Mouse (Mus musculus) gonadal fat pad, adult 2 months (tissue): ENCODE measurements at regions not wholly inside any gene's neighbourhood (a gene's known extent, or its start where the extent isn't known, plus 50 kb on each side); places are given as distances from the start of the nearest gene placed in this dataset.

ENCODE experiments used
- DNase-seq: peaks from one replicate; pipeline ENCODE4 v3.0.0-alpha.2; 2012; ENCODE audit warnings: low read depth

DNA sequence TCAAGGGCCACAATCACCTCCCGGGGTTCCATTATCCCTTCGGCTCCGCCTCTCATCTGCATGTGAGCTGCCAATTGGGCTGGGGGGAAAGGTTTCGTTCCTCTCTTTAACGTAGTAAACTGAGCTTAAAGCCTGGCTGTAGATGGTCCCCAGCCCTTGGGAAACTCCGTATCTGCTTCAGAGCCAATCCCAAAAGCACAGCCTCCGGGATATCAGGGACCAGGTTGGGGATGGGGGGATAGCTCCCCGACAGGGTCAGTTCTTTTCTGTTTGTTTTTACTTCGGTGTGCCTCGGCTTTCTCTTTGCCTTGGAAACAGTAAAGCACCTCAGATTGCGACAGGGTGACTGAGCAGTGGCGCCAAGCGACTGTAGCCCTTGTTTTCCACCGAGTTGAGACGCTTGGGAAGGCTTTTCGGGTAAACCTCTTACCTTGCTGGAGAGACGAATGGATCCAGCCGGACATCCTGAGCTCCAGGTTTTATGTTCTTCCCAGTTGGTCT lies 64.5 kb downstream of the Tfap2c start:
- no peak for DNase-seq

DNA sequence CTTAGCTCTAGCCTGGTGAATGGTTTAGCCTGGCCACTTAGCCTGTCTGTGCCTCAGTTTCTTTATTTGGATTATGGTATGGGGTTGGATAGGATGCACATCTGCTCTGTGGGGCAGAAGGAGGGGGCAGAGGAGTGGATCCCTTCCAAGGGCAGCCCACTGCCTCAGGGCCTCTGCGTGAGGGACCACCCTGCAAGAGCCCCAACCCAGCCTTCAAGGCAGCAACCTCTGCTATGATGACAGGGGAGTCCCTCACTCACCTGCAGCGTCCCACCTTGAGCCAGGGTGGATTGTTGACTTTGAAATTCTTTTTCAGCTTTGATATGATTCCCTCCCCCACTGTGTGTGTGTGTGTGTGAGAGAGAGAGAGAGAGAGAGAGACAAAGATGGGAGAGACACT lies 65.8 kb downstream of the Tfap2c start:
- no peak for DNase-seq

DNA sequence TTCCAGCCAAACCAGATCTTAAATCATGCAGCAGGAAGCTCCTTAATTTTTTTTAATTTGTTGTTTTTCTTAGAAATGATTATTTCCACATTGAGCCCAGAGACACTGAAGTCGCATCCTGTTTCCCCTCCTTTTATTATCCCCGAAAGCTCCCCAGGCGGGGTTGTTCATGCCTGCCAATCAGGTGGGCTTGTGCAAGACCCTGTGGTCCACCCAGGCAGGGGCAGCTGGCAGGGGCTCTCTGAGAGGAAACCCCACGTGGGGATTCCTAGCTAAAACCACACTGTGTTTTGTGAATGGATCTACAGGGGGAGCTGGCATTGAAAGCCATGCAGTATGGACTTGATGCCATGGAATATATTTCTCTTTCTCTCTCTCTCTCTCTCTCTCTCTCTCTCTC lies 66.2 kb downstream of the Tfap2c start:
- no peak for DNase-seq

DNA sequence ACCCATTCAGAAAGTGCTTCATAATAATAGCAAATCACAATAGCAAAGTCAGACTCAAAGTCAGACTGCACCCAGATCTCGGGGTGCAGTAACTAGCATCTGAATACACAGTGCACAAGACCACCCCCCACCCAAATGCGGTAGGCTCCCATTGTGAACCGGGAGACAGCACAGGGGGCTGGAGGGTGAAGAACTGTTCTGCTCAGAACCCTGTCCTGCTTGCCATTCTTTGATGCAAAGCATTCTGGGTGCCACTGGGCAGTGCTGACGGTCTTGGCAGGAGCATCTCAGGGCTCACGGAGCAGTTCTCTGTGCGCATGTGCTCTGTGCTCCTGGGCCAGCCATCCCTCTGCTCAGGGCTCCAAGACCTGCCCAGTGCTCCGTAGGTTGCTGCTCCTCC lies 69.8 kb downstream of the Tfap2c start:
- DNase-seq = no peak

DNA sequence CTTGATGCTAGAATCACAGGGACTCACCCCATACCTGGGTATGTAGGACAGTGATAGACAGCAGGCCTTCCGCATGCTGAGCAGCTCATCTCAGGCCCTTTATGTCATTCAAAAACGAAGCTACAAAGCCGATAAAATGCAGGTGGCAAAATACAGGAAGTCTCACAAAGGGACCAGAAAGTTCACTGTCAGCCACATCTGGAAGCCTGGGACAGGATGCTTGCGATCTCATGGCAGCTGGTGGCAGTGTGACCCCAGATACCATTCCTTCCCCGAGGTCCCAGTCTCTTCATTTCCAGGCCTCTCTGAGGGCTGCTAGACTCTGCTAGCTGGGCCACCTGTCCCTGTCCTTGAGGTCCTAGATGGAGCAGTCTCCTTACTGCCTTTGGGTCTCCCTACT lies 70.6 kb downstream of the Tfap2c start:
- DNase-seq = no peak

DNA sequence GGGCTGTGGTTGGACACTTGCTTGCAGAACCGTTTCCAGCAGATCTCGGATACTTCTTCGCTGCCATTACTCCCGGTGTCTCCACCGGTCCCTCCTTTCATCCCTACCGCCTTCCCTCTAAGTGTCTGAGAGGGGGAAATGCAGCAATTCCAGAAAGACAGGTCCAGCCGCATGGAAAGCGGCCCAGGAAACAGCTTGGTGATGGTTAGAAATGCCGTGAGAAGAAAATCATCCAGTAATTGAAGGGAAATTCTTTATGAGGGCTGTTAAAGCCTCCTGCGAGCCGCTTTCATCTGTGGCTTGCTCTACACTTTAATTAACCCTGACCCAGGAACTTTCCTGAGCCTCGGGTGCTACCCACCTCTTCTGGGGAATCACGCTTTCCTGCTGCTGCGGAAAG lies 74.3 kb downstream of the Tfap2c start:
- DNase-seq = no peak

DNA sequence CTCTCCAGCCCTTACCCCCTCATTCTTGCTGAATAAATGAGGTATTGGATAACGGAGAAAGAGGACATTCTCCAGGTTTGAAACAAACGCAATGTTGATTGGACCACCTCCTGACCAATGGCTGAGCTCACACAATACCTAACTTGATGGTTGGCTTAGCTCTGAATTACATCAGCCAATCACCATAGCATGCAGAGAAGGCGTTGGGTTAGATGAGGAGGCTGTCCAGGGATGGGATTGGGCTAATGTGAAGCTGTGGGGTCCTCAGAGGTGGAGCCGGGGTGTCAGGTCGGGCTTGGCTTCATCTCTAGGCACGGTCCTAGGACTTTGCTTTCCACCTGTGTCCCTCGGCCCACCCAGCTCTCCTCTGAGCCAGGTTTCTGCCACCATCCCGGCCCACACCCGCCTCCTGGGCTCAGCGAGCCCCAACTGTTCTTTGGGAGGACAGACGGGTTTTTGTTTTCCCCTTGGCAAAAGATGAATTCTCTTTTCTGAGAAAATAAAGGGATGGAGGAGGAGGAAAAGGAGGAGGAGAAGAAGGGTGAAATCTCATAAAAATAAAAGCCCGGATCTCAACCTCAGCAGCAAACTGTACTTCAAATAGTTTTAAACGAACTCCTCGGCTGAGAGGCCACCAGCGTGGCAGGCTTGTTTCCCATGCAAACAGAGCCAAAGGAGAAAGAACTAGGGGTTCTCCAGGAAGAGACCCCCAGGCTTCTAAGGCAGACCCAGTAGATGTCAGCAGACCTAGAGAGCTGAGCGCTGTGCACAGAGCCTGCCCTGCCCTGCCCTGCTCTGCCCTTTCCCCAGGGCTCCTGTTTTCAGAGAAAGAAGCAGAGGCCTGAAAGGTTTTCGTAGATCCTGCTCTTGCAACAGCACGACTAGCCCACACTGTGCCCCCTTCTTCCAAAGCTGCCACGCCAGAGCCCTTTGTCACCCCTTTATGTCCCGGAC lies 78.2 kb downstream of the Tfap2c start:
- DNase-seq = no peak

DNA sequence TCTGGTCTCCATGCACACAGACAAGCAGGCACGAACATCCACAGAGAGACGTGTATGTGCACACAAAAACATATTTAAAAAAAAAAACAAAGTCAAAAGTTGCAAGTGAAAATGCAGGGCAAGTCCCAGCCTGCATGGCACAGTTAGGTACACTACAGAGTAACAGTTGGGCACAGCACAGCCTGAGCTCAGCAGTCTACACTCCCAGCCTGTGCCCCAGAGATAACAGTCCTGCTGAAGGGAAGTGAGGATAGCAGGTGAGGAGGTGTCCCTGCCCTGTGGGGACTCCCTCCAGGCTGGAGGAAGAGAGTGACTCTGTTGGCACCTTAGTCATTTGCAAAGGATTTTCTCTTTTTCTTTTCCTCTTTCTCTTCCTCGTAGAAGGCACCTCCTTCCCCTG lies 80.9 kb downstream of the Tfap2c start:
- DNase-seq = no peak

DNA sequence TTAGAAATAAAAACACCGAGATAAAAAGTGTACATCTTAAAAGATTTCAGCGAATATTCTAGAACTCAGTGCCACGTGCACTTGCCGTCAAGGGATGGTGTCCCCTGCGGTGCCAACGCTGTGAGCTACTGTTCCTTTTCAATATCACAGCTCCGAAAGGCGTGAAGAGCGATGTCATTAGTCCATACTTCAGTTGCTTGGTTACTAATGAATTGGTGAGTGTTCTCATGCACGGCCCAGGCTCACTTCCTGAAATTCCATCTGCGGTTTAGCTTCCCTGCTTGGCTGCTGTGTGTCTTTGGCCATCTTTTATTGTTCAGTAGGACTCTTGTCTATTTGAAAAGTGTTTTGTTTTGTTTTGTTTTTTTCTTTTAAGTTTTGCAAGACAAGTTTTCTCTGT lies 93.2 kb downstream of the Tfap2c start:
- no peak for DNase-seq

DNA sequence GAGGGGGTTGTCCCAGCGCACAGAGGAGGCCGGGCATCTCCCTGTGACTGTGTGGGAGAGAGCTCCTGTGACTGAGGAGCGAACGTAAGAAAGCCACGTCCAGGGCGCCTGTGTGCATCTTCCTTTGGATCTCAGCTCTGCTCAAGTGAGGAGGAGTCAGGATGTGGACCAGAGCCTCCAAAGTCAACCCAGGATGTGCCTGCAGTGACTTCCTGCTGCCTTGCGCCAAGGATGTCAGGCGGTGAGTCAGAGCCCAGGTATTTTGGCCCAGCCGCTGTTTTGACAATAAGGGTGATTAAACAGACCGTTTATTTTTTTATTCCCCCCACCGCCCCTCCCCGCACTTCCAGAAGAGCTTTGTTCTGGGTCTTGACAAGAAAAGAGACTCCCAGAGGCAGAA lies 94.5 kb downstream of the Tfap2c start:
- no peak for DNase-seq

DNA sequence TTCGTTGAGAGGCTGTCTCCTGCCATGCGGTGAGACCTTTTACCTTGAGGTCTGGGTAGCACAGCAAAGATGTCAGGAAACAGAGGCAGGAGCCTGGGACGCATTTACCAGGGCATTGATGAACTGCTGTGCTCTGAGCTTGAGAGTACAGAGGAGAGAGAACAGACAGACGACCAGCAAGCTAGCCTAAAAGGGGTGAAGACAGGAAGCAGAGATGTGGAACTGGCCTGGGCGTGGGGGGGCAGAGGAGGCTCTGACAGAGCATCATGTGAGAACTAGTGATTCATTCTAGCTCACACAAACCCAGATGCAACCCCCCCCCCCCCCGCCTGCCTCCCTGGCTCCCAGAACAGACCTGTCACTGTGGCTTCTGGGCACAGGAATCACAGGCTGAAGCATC lies 95.1 kb downstream of the Tfap2c start:
- no peak for DNase-seq

DNA sequence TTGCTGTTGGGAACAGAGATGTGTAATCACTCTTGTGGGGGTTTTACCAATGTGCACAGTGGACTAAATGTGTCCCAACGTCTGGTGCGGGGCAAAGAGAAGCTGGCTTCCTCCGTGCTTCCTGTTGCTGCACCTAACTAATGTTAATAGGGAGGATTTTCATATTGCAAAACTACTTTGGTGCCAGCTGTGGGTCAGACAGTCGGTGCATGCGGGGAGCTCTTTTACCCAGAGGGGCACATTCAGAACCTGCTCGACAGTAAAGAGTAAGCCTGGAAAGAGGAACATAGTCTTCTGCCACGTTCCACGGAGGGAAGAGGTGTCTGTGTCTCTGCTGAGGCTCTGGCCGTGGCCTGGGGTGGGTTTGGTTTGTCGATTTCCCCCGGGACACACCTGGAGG lies 98.7 kb downstream of the Tfap2c start:
- no peak for DNase-seq

DNA sequence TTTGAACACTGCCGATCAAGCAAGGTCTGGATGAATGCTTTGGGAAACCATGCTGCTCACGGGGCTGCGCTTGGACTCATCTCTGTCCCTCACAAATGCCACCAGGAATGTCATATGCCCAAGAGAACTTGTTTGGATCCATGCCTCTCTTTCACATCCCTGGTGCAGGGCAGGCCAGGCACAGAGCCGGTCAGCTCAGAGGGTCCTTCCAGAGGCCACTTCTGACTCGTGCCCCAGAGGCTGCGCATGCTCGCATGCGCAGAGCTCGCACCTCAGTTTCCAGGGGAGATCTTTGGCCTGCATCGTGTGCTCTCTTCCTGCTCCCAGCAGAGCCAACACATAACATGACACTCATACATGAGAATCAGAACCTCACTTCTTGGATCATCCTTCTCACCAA lies 111.1 kb downstream of the Tfap2c start:
- no peak for DNase-seq

DNA sequence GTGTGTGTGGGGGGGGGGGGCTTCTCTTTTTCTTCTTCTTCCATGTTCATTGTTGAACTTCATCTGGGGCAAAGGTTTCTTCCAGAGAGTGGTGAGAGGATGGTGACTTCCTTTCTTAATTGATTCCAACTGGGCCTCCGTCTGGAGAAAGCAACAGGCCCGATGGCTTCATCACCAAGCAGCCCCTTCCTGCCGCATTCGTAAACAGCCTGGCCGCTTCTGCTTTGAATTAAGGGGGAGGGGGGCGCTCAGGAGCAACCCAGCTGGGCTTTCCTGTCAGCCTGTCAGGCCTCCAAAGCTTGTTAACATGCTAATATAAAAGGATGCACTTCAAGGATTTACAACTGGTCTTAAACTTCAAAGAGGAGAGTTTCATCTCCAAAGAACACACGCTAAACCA lies 111.5 kb downstream of the Tfap2c start:
- DNase-seq = no peak

DNA sequence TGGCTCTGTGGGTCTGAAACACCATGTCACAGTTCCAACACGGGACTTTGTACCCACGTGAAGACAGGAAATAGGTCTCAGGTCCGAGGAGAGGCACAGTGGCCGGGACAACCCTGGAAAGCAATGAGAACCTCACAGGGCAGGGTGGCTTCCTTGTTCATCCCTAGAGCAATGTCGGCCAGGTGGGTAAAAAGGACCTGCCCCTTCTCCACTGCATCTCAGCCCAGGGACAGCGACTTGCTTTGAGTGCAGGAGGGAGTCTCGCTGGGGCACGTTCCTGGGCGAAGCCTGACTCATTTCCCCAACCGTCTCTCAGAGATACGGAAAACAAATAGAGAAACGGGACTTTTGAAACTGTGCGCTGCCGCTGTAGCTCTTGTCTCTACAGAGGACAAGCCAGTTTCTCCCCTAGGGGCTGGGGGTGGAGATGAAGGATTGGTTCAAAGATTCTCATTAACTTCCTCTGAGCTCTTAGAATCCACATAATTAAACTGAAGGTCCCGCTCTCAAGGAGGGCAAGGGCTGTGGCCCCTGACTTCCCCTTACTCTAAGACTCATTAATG lies 112.1 kb downstream of the Tfap2c start:
- no peak for DNase-seq

DNA sequence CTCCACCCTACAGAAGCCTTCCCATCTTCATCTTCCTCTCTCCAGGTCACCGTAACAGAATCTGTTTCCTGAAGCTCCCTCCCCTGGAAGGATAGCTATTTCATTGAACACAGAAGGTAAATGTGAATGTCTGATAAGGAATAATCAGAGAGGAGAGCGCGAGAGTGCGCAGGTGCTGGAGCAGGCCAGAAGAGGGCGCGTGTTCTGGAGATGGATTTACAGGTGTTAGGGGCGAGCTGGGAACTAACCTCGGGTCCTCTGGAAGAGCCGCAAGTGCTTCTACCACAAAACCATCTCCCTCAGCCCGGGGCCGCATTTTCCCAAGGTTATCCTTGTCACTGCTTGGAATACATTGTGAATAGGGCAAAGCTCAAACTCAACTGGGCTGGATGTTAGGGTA lies 112.8 kb downstream of the Tfap2c start:
- no peak for DNase-seq

DNA sequence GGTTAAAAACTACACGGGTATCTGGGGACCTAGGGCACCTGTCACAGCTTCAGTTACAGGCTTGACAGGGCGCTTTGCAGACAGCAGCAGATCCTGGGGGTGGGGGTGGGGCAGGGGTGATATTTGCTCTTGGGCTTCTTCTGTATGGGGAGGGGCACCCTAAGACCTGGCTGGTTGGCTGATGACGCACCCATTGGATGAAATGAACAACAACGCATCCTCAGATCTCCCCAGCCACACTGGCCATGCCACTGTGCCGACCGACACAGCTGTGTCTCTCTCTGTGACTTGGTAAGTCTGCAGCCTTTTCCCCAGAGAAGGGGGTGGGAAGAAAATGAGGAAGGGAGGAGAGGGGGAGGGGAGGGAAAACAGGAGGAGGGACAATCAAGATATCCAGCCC lies 114.3 kb downstream of the Tfap2c start:
- no peak for DNase-seq

DNA sequence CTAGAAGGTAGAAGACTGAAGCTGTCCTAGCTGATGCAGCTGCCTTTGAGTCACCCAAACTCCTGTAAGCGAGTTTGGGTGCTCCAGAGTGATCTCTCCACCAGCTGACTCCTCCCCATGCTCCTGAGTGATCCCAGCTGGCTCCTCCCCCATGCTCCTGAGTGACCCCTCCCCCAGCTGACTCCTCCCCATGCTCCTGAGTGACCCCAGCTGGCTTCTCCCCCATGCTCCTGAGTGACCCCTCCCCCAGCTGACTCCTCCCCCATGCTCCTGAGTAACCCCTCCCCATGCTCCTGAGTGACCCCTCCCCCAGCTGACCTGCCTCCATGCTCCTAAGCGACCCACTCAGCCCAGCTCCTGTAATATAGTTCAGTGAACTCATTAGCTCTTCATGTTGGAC lies 123.7 kb downstream of the Tfap2c start:
- DNase-seq = no peak

DNA sequence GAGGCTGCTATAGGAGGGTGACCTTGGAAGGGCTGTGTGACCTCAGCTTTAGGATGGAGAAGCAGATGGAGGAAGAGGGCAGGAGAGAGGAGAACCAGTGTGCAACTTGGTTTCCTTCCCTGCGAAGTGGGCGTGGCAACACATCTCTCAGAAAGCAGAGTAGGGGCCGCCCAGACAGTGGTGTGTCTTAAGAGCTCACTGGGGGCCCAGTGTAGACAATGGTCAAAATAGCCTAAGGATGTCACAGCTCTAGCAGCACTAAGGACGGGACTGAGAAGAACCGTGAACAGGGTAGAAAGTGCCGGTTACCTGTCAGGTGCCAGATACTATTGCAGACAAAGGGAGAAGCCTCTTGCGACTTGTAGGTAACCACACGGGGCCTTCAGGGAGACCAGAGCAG lies 125.2 kb downstream of the Tfap2c start:
- no peak for DNase-seq

DNA sequence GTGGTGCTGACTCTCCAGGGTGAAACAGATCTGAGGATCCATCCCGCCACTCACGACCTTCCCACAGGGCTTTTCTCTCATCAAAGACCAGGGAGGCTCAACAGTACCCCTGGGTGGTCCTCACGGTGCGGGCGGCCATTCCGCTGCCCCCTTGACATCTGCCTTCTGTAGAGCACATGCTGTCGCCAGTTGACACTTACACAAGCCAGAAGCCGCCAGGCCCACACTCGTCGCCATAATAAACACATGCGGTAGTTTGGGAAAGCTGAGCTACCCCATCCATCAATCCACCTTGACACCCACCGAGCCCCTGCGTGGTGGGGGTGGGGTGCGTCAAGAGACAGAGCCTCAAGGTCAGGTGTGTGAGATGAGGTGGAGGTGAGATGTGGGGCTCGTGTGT lies 125.7 kb downstream of the Tfap2c start:
- DNase-seq = no peak

DNA sequence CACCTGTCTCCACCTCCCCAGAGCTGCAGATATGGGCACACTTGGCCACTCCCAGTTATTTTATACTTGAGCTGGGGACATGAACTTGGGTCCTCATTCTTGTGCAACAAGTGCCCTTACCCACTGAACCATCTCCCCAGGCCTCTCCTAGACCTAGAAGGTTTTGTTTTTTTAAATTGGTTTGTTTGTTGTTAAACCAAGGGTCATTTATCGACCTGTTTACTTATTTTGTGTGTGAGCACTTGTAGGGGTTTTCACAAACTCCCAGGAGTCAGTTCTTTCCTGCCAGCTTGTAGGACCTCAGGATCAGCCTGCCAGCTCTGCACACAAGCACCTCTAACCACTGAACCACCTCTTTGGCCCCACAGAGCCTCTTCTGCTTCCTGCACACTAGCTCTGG lies 140.8 kb downstream of the Tfap2c start:
- no peak for DNase-seq

DNA sequence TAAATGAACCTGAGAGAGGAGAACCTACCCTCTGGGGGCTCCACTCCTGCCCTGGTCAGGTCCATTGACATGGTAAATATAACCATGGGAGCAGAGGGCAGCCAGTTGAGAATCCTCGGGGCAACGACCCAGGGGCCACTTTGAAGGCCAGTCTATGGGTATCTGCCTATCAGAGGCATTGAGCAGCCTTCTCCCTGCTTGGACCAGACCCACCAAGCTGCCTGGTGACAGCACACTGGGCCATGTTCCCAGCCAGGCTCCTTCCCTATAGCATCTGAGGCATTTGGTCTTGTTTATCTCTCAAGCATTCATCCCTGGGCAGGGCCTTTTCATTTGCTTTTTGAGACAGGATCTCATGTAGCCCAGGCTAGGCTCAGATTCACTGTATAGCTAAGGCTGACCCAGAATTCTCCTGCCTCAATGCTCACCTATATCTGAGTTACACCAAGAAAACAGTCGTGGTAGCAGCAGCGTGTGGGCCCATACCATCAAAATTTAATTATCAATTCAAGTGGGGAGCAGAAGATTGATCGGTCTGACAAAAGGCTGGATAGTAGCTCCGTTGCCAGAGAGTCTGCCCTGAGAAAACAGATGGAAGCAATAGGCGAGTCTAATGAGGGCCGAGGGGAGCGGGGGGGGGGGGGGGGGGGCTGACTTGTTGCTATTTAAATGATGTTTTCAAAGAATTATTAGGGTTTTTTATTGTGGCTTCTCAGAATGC lies 141.7 kb downstream of the Tfap2c start:
- no peak for DNase-seq

DNA sequence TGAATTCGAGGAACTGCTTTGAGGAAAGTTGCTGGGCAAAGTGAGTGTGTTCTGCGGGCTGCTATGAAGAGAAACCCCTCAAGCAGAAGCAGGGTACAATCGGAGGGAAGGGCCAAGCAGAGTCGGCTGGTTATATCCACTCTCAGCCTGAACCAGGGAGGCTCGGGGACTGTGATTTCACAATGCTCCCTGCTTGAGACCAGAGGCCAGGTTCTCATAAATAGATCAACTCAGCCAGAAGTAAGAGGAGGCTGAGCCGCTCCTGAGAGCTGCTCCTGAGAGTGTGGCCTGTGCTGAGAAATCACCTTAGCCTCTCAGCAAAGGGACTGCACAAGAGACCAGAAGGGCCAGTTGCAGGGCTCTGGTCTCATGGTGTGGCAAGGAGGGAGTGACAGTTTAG lies 149.6 kb downstream of the Tfap2c start:
- no peak for DNase-seq
